Mouse (Mus musculus): ENCODE measurements around the gene Stxbp6.

Stxbp6 gene

DNA sequence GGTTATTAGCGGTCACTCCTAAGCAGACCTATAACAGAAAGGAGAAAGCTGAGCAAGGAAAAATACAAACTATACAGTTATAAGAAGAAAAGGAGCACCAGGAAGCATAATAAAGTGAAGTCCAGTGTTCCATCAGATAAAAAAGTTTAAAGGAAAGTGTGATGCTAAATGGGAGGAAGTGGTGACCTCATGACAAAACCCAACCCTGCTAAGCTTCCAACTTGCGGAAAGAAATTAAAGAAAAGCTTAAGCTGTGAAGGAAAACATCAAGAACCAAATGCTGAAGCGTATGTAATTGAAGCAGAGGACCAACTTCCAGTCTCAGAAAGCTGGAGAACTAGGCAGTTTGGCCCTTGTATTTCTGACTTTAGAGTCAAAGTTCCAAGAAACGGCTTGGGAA lies 77.1 kb downstream of the Stxbp6 start:
- DNase-seq (ENCODE audit: extremely low read depth, insufficient read length, low spot score): no peak

- DNase-seq (ENCODE audit: extremely low read depth, insufficient read length, low spot score): no peak
These were observed 77.6 kb downstream of the Stxbp6 start for GRCm38 (mm10) chr12:44996897-44997296.

DNA sequence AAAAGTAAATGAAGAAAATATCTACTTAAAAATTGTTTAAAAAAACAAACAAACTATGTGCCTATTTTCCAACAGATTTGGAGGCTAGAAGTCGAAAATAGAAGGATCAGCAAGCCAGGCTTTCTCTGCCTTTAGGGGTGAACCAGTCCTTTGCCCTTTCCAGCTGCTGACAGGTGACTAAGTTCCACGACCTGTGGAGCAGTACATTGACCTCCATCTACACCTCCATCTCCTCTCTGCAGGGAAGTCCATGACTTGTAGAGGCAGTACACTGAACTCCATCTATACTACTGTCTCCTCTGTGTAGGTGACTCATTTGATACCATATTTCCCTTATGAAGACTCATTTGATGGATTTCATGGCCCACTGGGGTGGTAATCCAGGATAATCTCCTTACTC lies 78.2 kb downstream of the Stxbp6 start:
- DNase-seq (ENCODE audit: extremely low read depth, insufficient read length, low spot score): no peak

DNA sequence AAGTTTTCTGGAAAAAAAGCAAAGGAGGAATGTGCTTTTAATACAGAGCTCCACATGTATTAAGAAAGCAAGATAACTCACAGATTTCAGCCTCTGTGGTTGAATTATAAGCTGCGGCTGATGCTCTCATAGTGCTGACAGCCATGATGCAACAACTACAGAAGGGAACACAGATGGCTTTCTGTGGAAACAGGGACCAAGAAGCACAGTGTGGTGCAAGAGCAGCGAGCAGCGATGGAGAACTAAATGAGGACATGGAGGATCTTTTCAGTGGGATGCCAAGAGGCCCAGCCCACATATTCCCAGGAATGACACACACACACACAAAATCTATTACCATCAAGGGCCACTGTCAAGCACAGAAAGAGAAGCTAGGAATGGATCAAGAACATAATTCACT lies 81.1 kb downstream of the Stxbp6 start:
- DNase-seq (ENCODE audit: extremely low read depth, insufficient read length, low spot score): no peak

GRCm38 (mm10) chr12:44992847-44993246 lies 81.7 kb downstream of the Stxbp6 start:
- DNase-seq (ENCODE audit: extremely low read depth, insufficient read length, low spot score): no peak

DNA sequence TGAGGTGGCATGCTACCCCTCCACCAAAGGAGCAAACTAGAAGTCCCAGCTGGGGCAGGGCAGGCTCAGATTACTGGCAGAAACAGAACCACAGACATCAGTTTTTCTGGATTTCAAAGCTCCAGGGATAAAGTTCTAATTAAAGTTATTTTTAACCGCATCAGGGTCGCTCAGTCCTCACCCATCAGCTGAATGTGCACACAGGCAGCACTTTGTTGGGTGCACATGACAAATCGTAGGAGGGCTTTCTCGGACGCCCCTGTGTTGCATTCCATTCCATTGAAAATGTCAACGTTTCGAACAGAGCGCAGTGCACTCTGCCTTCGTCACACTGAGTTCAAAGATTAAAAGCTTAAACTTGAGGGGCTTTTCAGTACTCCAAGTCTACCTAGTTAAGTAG lies 84.1 kb downstream of the Stxbp6 start:
- DNase-seq (ENCODE audit: extremely low read depth, insufficient read length, low spot score): no peak

DNA sequence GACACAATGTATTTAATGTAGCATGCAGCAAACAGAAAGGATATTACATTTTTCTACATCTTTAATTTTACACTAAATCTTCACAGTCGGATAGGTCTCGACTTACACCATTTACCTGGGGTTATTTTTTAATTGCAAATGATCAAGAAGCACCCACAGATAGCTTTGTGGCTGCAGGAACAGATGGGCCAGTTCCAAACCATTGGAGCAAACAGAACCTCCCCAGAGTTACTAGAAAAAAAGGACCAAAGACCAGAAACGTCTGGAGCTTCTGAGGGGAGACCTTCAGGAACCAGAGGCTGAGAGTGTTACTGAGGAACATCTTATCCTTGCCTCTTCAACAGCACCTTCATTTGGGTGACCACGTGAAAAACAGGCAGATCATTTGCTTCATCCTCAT lies 85.5 kb downstream of the Stxbp6 start:
- no peak for DNase-seq (ENCODE audit: extremely low read depth, insufficient read length, low spot score)

DNA sequence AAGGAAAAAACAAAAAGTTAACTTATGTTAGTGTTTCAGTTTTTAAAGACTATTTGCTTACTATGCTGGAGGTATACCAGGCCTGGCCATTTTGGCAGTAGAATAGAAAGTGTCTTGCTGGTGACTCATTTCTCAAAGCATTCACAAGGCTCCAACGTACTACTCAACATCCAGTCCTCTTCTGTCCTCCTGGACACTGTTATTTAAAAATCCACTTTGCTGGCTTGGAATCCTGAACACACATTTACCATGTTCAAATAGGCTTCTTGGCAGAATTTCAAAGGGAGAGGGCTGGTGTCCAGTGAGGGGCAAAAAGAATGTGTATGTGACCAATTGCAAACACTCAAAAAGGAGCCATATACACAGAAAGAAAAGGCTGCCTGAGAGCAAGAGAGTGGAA lies 86.7 kb downstream of the Stxbp6 start:
- DNase-seq (ENCODE audit: extremely low read depth, insufficient read length, low spot score): no peak

DNA sequence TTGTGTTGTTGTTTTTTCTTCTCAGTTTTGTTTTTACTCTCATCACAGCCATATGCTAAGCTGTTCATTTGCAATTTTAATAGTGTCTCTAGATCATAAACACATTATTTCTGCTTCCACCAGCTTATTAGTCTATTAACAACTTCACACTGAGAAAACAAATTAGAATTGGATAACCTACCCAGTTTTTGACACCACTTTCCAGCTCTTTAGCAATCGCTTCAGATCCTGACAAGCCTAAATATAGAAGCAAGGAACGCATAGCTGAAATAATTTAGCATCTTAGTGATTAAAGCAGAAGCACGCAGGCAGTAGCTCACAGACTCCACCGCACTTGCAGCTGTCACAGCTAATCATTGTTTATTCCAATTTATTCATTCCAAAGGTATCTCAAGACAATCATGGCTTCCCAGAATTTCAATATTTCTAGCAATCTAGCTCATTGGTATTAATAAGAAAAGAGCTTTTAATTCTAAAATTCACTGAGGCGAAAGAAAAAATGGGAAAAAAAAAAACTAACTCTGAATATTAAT lies 95.1 kb downstream of the Stxbp6 start:
- no peak for DNase-seq (ENCODE audit: extremely low read depth, insufficient read length, low spot score)

GRCm38 (mm10) chr12:44975266-44975665 lies 99.2 kb downstream of the Stxbp6 start:
- DNase-seq (ENCODE audit: extremely low read depth, insufficient read length, low spot score): no peak

- no peak for DNase-seq (ENCODE audit: extremely low read depth, insufficient read length, low spot score)
These were observed 103.0 kb downstream of the Stxbp6 start for GRCm38 (mm10) chr12:44971477-44971876.

DNA sequence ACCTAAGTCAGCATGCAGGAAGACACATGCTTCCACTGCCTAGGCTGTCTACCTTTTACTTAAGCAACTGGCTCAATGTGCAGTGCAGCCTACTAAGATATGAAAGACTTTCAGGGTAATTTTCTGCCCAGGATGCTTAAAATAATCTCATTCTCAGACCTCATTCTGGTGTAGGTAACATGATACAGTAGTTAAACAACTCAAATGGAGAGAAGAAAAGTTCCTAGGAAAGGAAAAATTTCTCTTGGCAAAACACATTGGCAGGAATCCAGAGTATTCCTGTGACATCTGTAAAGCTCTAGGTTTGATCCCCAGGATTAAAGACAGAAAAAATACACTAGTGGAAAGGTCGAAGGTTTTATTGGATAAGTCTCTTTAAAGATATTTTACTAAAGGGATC lies 107.1 kb downstream of the Stxbp6 start:
- DNase-seq (ENCODE audit: extremely low read depth, insufficient read length, low spot score): no peak

- no peak for DNase-seq (ENCODE audit: extremely low read depth, insufficient read length, low spot score)
These were observed 117.0 kb downstream of the Stxbp6 start for GRCm38 (mm10) chr12:44957474-44957873.

DNA sequence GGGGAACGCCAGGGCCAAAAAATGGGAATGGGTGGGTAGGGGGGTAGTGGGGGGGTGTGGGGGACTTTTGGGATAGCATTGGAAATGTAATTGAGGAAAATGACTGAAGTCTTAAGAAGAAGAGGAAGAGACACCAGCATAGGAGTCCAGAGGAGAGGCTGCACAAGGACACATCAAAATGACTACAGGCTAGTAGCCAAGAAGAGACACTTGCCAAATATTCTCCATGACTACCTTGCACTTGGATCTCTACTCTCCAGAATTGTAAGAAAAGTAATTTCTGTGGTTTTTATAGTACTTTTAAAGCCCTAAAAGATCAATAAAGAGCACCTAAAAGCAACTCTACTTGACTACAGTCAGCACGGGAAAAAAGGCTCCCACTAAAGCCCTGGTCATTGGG lies 121.4 kb downstream of the Stxbp6 start:
- DNase-seq (ENCODE audit: extremely low read depth, insufficient read length, low spot score): no peak

DNA sequence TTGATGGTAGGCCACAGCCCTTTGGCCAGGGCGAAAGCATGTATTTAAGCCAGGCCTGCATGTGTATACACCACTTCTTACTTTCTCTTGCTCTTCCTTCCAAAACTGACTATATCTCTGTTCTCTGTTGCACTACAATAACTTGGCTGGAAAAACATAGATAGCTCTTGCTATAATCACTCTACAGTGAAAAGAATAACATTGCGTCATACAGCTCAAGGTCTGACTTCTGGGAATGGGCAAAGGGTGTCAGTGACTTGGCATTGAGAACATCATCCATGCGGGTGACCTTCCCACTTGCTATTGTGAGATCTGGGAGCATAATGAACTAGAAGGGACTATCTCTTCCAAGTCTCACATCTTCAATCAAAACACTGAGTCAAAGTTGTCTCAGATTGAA lies 122.4 kb downstream of the Stxbp6 start:
- no peak for DNase-seq (ENCODE audit: extremely low read depth, insufficient read length, low spot score)

- no peak for DNase-seq (ENCODE audit: extremely low read depth, insufficient read length, low spot score)
These were observed 124.0 kb downstream of the Stxbp6 start for GRCm38 (mm10) chr12:44950559-44950958.

GRCm38 (mm10) chr12:44947823-44948222 lies 126.7 kb downstream of the Stxbp6 start:
- DNase-seq (ENCODE audit: extremely low read depth, insufficient read length, low spot score): no peak

GRCm38 (mm10) chr12:44940325-44940724 lies 134.2 kb downstream of the Stxbp6 start:
- DNase-seq (ENCODE audit: extremely low read depth, insufficient read length, low spot score): no peak

DNA sequence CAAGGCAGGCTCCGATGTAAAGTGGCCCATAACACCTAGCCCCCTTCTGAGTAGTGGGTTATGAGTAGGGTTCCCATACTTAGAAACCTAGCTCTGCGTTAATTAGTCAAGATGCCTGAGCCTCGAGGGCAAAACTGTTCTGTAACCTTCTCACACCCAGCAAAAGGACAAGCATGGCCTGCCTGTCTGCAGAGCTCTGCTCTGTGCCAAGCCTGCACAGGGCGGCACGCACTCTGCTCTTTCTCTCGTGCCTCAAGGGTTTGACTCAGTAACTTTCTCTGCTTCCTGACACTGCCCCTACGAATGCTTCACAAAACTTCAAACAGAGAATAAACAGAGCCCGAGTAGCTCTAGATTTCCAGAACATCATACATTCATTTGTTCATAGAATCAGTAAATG lies 135.4 kb downstream of the Stxbp6 start:
- no peak for DNase-seq (ENCODE audit: extremely low read depth, insufficient read length, low spot score)

DNA sequence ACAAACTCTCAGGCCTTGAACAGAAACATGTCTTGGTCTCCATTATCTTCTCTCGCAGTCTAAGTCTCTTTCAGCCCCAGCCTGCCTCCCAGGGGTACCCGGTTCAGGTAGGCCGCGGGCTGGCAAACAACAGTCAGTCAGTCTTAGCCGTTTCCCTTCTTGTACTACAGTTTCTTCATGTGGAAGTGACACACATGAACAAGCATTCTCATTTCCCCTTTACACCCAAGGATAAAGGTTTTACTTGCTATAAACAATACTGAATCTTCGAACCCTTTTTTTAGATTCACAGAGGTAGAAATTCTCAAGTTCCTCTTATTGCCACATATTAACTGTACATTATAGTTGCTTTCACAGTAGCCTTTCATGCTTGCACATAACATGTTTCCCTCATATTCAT lies 141.6 kb downstream of the Stxbp6 start:
- DNase-seq (ENCODE audit: extremely low read depth, insufficient read length, low spot score): no peak

- DNase-seq (ENCODE audit: extremely low read depth, insufficient read length, low spot score): no peak
These were observed 142.8 kb downstream of the Stxbp6 start for GRCm38 (mm10) chr12:44931716-44932115.

- DNase-seq (ENCODE audit: extremely low read depth, insufficient read length, low spot score): no peak
These were observed 146.1 kb downstream of the Stxbp6 start for GRCm38 (mm10) chr12:44928456-44928855.

- DNase-seq (ENCODE audit: extremely low read depth, insufficient read length, low spot score): no peak
These were observed 148.6 kb downstream of the Stxbp6 start for GRCm38 (mm10) chr12:44925901-44926300.
